Mouse (Mus musculus) layer of hippocampus, postnatal 14 days (tissue): ENCODE results near the gene Bco2. TPM values are rescaled to one million over a fixed set of nuclear protein-coding genes. Genes with fewer than 3 reads are reported as not detected.
A peak's percentile ranks its signal among the peaks of the same experiment; 100 is the strongest.

Experiments used
- DNase-seq, 2 experiments: peaks; one replicate each; pipeline ENCODE4 v3.0.0; 2021 to 2022; ENCODE audit warnings: low spot score in 2 of 2, mixed read lengths in 1 of 2
- long read RNA-seq, 2 experiments: library from polyadenylated mRNA; stranded (forward); transcript quantifications; one replicate each; pipeline ENCODE4 v2.0.0; 2021
- total RNA-seq, 2 experiments: library from RNA; stranded (reverse); gene quantifications; 2 replicates each; pipeline ENCODE4 v1.2.3; 2021

Bco2 gene
- total RNA-seq, result 1 to 10 TPM; 3.2 to 3.3 TPM
- long read RNA-seq, experiment 1, partial matches to known transcripts, result 0 of 1 reads
- long read RNA-seq, experiment 1, other reads (novel, unspliced or antisense), result 0 of 1 reads
- long read RNA-seq, experiment 2, partial matches to known transcripts, result 1 of 5 reads
- long read RNA-seq, experiment 2, other reads (novel, unspliced or antisense), result 4 of 5 reads

GRCm38 (mm10) chr9:50555094-50555446, at the start of gene Bco2:
Bco2 (minus strand) TSS chr9:50555181.
- no peak for DNase-seq

DNA sequence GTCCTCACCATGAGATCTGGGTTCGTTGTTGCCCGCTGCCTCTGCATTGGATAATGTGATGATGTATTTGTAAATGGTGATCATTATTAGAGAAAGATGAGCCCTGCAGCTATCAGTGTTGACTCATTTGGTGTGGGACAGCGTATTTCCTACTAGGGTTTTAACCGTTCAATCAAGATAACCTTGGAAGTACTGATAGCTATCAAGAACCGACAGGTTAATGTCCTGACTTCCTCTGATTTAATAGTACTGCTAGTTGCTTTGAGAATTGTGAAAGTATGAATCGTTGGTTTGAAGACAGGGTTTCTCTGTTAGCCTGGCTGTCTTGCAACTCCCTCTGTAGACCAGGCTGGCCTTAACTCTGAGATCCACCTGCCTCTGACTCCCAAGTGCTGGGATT, 49.4 kb upstream of the Bco2 start:
- DNase-seq, result no peak

DNA sequence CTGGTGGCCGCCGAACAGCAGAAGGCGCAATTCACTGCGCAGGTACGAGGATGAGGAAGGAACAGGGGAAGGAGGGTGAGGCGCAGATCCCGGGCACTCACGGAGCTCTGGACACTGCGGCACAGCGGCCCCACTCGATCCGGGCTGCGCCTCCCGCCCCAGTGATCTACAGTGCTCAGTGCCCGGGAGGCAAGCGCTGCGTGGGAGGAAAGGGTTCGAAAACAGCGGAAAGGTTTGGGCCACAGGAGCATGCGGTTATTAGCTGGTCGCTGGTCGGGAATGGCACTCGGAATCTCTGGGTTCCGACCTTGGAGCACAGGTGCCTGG, 49.0 kb upstream of the Bco2 start:
- DNase-seq, result no peak

- peak; percentile 92 to 96 for DNase-seq
These were observed 48.4 kb upstream of the Bco2 start, which contains the start of the genes Sdhd and Timm8b for GRCm38 (mm10) chr9:50603189-50603997. Sdhd (minus strand) TSS chr9:50603812. Timm8b (plus strand) TSS chr9:50603910.

GRCm38 (mm10) chr9:50602055-50602845, 47.3 kb upstream of the Bco2 start:
- DNase-seq, result no peak

- no peak for DNase-seq
These were observed 46.6 kb upstream of the Bco2 start for GRCm38 (mm10) chr9:50601536-50601935.

- DNase-seq, result no peak
These were observed 42.0 kb upstream of the Bco2 start for GRCm38 (mm10) chr9:50596973-50597372.

GRCm38 (mm10) chr9:50594794-50595417, 39.9 kb upstream of the Bco2 start:
- no peak for DNase-seq

DNA sequence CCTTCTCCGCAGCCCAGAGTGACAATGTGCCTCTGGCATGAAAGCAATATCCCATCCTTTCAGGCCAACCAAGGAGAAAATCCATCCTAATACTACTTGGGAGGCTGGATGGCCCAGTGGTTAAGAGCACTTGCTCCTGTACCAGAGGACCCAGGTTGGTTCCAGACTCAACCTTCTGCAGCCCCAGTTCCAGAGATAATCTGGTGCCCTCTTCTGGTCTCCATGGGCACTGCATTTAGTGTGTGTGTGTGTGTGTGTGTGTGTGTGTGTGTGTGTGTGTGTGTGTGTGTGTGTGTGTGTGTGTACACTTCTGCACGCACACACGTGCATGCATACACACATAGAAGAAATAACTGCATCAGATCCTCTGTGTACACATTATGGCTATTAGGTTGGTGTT, 38.6 kb upstream of the Bco2 start:
- DNase-seq, result no peak

- no peak for DNase-seq
These were observed 38.0 kb upstream of the Bco2 start for GRCm38 (mm10) chr9:50592955-50593354.

- DNase-seq, result no peak
These were observed 36.0 kb upstream of the Bco2 start for GRCm38 (mm10) chr9:50590856-50591518.

DNA sequence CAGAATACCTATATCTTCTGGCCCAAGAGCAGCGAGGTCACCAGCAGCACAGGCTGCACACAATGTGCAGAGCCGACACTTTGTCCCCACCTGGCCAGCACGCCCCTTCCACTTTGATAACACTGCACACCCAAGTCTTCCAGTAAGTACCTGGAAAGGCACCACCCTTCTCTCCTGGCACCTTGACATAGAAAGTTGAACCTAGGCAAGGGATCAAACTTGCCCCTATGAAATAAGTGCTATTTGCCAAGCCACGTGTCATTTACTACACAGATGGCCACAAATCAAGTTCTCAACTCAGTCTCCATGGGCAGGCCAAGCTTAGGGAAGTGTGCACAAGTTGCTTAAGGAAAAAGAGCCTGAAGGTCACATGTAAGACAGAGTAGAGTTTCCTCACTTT, 32.0 kb upstream of the Bco2 start:
- no peak for DNase-seq

DNA sequence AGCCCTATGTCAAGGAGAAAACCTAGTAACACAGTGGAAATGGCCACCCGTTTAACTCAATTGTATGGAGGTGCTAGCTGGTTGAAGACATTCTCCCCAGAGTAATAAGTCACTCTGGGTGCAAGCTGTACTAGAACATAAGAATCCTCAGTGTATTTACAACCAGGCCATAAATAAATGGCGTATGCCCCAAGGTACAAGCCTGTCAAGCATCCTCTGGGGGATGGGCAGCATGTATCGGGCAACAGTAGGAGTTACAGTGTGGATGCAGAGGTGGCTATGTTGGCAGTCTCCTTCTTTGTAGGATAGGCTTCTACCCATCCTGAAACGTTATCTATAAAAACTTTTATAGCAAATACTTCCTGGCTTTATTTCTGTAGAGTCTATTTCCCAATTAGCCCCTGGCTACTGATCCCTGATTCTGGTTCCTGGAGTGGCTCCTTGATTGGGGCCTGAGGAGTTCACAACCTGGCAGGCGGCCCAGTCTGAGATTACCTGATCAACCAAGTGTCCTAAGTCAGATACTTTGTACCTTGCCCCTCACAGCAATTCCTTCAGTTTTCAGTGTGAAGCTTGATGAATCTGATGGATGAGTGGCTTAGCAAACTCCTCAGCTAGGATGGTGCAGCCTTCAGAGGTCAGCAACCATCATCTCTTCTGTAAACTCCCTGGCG, 30.3 kb upstream of the Bco2 start:
- DNase-seq, result no peak

- DNase-seq, result no peak
These were observed 25.4 kb upstream of the Bco2 start for GRCm38 (mm10) chr9:50580370-50580769.

- DNase-seq, result no peak
These were observed 14.9 kb upstream of the Bco2 start for GRCm38 (mm10) chr9:50569599-50570525.

DNA sequence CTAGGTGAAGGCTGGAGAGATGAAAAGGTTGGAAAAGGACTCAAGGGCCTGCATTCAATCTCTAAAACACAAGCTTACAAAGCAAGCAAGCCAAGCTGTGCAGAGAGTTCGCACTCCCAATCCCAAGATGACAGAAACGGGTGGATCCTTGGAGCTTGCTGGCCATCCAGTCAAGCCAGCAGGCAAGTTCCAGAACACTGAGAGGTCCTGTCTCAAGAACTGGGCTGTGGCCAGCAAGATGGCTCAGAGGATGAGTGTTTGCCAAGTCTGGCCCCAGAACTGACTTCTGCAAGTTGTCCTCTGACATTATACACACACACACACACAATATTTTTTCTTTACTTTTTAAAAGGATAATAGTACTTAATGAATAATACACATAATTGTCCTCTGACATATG, 12.9 kb upstream of the Bco2 start:
- DNase-seq, result no peak

GRCm38 (mm10) chr9:50567372-50567771, 12.4 kb upstream of the Bco2 start:
- no peak for DNase-seq

- DNase-seq, result no peak
These were observed 11.0 kb upstream of the Bco2 start for GRCm38 (mm10) chr9:50565940-50566339.

DNA sequence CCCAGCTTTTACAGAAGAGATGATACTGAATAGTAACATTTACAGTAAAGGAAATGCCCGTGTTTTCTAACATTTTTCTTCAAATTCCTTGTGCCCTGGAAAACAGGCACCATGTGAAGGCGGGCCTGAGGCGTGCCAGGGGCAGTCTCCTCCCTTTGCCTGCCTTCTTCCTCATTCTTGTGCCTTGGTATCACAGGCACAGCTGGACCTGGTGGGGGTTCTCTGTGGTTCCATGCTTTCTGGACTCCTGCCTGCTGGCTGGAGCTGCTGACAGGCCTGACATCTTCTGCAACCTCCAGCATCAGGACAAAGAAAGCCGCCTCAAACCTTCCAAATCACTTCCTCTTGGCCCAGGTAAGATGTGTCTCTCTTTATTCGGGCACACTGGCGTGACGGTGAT, 10.2 kb upstream of the Bco2 start:
- DNase-seq, result no peak
